Mouse (Mus musculus) c-Kit-positive CD71-negative TER-119-negative erythroid progenitor cells, embryonic 14.5 days (primary cell): ENCODE measurements at regions not wholly inside any gene's neighbourhood (a gene's known extent, or its start where the extent isn't known, plus 50 kb on each side); places are given as distances from the start of the nearest gene placed in this dataset.

Experiments used
- DNase-seq: peaks from one replicate; pipeline ENCODE4 v3.0.0-alpha.2; 2013; ENCODE audit warnings: low read depth

GRCm38 (mm10) chr1:138908860-138909259 is 52.2 kb upstream of the 2310009B15Rik start:
- no peak for DNase-seq

GRCm38 (mm10) chr1:138909654-138910053 is 53.0 kb upstream of the 2310009B15Rik start:
- DNase-seq, result no peak

- peak; percentile 23 for DNase-seq
Measured at GRCm38 (mm10) chr1:138912156-138912616, 51.0 kb upstream of the Dennd1b start.

- no peak for DNase-seq
Measured at GRCm38 (mm10) chr1:138912928-138913327, 50.3 kb upstream of the Dennd1b start.

- no peak for DNase-seq
Measured at GRCm38 (mm10) chr1:138913428-138913827, 49.8 kb upstream of the Dennd1b start.
